Mouse (Mus musculus): ENCODE results near the gene Tcp11x2.
A peak's percentile ranks its signal among the peaks of the same experiment; 100 is the strongest.

Tcp11x2 gene

GRCm38 (mm10) chrX:135693633-135694032 is at the start of gene Tcp11x2:
Gene Tcp11x2, minus strand, starts transcription at chrX:135693790.
- DNase-seq (ENCODE audit: low spot score in 2 of 2): no peak

GRCm38 (mm10) chrX:135743056-135743355 is 49.4 kb upstream of the Tcp11x2 start:
- no peak for DNase-seq (ENCODE audit: low spot score in 2 of 2)

- DNase-seq (ENCODE audit: low spot score in 2 of 2): peak; percentile 57 to 80
Observed at GRCm38 (mm10) chrX:135742304-135743055, 48.9 kb upstream of the Tcp11x2 start, which contains the start of the genes Armcx5 and Gprasp1. Gene Armcx5, plus strand, starts transcription at chrX:135742733. Gene Gprasp1, plus strand, starts transcription at chrX:135742733.

- no peak for DNase-seq (ENCODE audit: low spot score in 2 of 2)
Observed at GRCm38 (mm10) chrX:135738730-135739520, 45.3 kb upstream of the Tcp11x2 start.

- DNase-seq (ENCODE audit: low spot score in 2 of 2): no peak
Observed at GRCm38 (mm10) chrX:135725161-135725560, 31.6 kb upstream of the Tcp11x2 start, which contains the start of gene Tmsb15a. Gene Tmsb15a, minus strand, starts transcription at chrX:135725261.

GRCm38 (mm10) chrX:135712845-135713244 is 19.3 kb upstream of the Tcp11x2 start:
- DNase-seq (ENCODE audit: low spot score in 2 of 2): no peak

- no peak for DNase-seq (ENCODE audit: low spot score in 2 of 2)
Observed at GRCm38 (mm10) chrX:135704349-135704748, 10.8 kb upstream of the Tcp11x2 start.

- no peak for DNase-seq (ENCODE audit: low spot score in 2 of 2)
Observed at GRCm38 (mm10) chrX:135703111-135703510, 9.5 kb upstream of the Tcp11x2 start.

GRCm38 (mm10) chrX:135687802-135688201 is 5.8 kb downstream of the Tcp11x2 start:
- no peak for DNase-seq (ENCODE audit: low spot score in 2 of 2)

GRCm38 (mm10) chrX:135681858-135682257 is 11.7 kb downstream of the Tcp11x2 start:
- no peak for DNase-seq (ENCODE audit: low spot score in 2 of 2)

- no peak for DNase-seq (ENCODE audit: low spot score in 2 of 2)
Observed at GRCm38 (mm10) chrX:135652173-135652772, 41.3 kb downstream of the Tcp11x2 start.

GRCm38 (mm10) chrX:135627605-135628004 is 66.0 kb downstream of the Tcp11x2 start, which contains the start of gene Prame:
Gene Prame, minus strand, starts transcription at chrX:135627705.
- no peak for DNase-seq (ENCODE audit: low spot score in 2 of 2)

Measured in urinary bladder, adult 18-20 months (tissue).